Mouse (Mus musculus): Measurements from ENCODE around the gene Padi4. TPM values are rescaled to one million over a fixed set of nuclear protein-coding genes. Genes with fewer than 3 reads are reported as not detected.
A peak's percentile ranks its signal among the peaks of the same experiment; 100 is the strongest.

The Padi4 gene
- polyA plus RNA-seq, 1 experiment from 2014 or later, result 0.12 TPM

- WGBS, result 88% methylated on average over 20 of the region's 20 CpGs
- ATAC-seq (ENCODE audit: low FRiP score, low TSS enrichment) (no peak), DNase-seq (no peak)
- Histone ChIP-seq H3K4me3 (replicated peaks; ENCODE audit: low read depth, low read length) (no peak overlapping the region), H3K9me3 (ENCODE audit: control insufficient read depth, low read length) (no peaks in the 10 kb centered on the region), H3K27me3 (ENCODE audit: control insufficient read depth, insufficient read depth, low read length) (no peaks in the 10 kb centered on the region), H3K4me1 (ENCODE audit: control insufficient read depth, insufficient read depth, low read length) (no peaks in the 10 kb centered on the region), H3K27ac (replicated peaks; ENCODE audit: low read depth, low read length) (no peak overlapping the region), H3K9ac (replicated peaks; ENCODE audit: low read length) (no peak overlapping the region), H3K36me3 (ENCODE audit: control insufficient read depth, insufficient read depth, low read length) (peaks cover 62% of the 10 kb centered on the region), H3K4me2 (ENCODE audit: low read length) (no peak overlapping the region)
Measured at GRCm38 (mm10) chr4:140721968-140722490, 52.0 kb downstream of the Padi4 start.

- no peak for DNase-seq
Measured at GRCm38 (mm10) chr4:140720091-140720490, 53.9 kb downstream of the Padi4 start.

GRCm38 (mm10) chr4:140718436-140718835 lies 55.6 kb downstream of the Padi4 start:
- H3K4me1 ChIP-seq (ENCODE audit: control insufficient read depth, insufficient read depth, low read length), result 0 out of 2 replicates have a peak, but pooled peaks cover 9% of the 10 kb centered on the region
- no peaks in the 10 kb centered on the region for H3K27me3 ChIP-seq (ENCODE audit: control insufficient read depth, insufficient read depth, low read length)
- no peaks in the 10 kb centered on the region for H3K9me3 ChIP-seq (ENCODE audit: control insufficient read depth, low read length)
- ATAC-seq (ENCODE audit: low FRiP score, low TSS enrichment), result no peak
- H3K4me2 ChIP-seq (ENCODE audit: low read length), result no peak overlapping the region
- peaks cover 96% of the 10 kb centered on the region for H3K36me3 ChIP-seq (ENCODE audit: control insufficient read depth, insufficient read depth, low read length)
- WGBS, result 96% methylated on average over 9 of the region's 9 CpGs
- no peak overlapping the region for H3K4me3 ChIP-seq (replicated peaks; ENCODE audit: low read depth, low read length)
- no peak for DNase-seq
- no peak overlapping the region for H3K9ac ChIP-seq (replicated peaks; ENCODE audit: low read length)
- H3K27ac ChIP-seq (replicated peaks; ENCODE audit: low read depth, low read length), result no peak overlapping the region

More at GRCm38 (mm10) chr4:140720091-140720490, 53.9 kb downstream of the Padi4 start:
- peaks cover 81% of the 10 kb centered on the region for H3K36me3 ChIP-seq (ENCODE audit: control insufficient read depth, insufficient read depth, low read length)
- H3K9me3 ChIP-seq (ENCODE audit: control insufficient read depth, low read length), result no peaks in the 10 kb centered on the region
- H3K4me1 ChIP-seq (ENCODE audit: control insufficient read depth, insufficient read depth, low read length), result no peaks in the 10 kb centered on the region
- no peak overlapping the region for H3K4me2 ChIP-seq (ENCODE audit: low read length)
- no peak overlapping the region for H3K9ac ChIP-seq (replicated peaks; ENCODE audit: low read length)
- WGBS, result 92% methylated on average over 5 of the region's 5 CpGs
- ATAC-seq (ENCODE audit: low FRiP score, low TSS enrichment), result no peak
- H3K27me3 ChIP-seq (ENCODE audit: control insufficient read depth, insufficient read depth, low read length), result no peaks in the 10 kb centered on the region
- no peak overlapping the region for H3K27ac ChIP-seq (replicated peaks; ENCODE audit: low read depth, low read length)
- H3K4me3 ChIP-seq (replicated peaks; ENCODE audit: low read depth, low read length), result no peak overlapping the region

- peaks cover 98% of the 10 kb centered on the region for H3K36me3 ChIP-seq (ENCODE audit: control insufficient read depth, insufficient read depth, low read length)
- no peak overlapping the region for H3K4me3 ChIP-seq (replicated peaks; ENCODE audit: low read depth, low read length)
- no peaks in the 10 kb centered on the region for H3K27me3 ChIP-seq (ENCODE audit: control insufficient read depth, insufficient read depth, low read length)
- no peak overlapping the region for H3K9ac ChIP-seq (replicated peaks; ENCODE audit: low read length)
- no peak overlapping the region for H3K4me2 ChIP-seq (ENCODE audit: low read length)
- no peak overlapping the region for H3K27ac ChIP-seq (replicated peaks; ENCODE audit: low read depth, low read length)
- ATAC-seq (ENCODE audit: low FRiP score, low TSS enrichment), result no peak
- H3K9me3 ChIP-seq (ENCODE audit: control insufficient read depth, low read length), result no peaks in the 10 kb centered on the region
- no peak for DNase-seq
- H3K4me1 ChIP-seq (ENCODE audit: control insufficient read depth, insufficient read depth, low read length), result 0 out of 2 replicates have a peak, but pooled peaks cover 10% of the 10 kb centered on the region
- 91% methylated on average over 11 of the region's 11 CpGs for WGBS
Measured at GRCm38 (mm10) chr4:140716994-140717393, 57.0 kb downstream of the Padi4 start.

- ATAC-seq (ENCODE audit: low FRiP score, low TSS enrichment) (no peak), DNase-seq (peak; percentile 21)
- Histone ChIP-seq H3K4me1 (ENCODE audit: control insufficient read depth, insufficient read depth, low read length) (0 out of 2 replicates have a peak, but pooled peaks cover 10% of the 10 kb centered on the region), H3K27ac (replicated peaks; ENCODE audit: low read depth, low read length) (peak overlapping the region; percentile 60; the same call in 1 of the 2 replicates), H3K4me3 (replicated peaks; ENCODE audit: low read depth, low read length) (no peak overlapping the region), H3K27me3 (ENCODE audit: control insufficient read depth, insufficient read depth, low read length) (no peaks in the 10 kb centered on the region), H3K9ac (replicated peaks; ENCODE audit: low read length) (no peak overlapping the region), H3K36me3 (ENCODE audit: control insufficient read depth, insufficient read depth, low read length) (peaks cover 98% of the 10 kb centered on the region), H3K9me3 (ENCODE audit: control insufficient read depth, low read length) (no peaks in the 10 kb centered on the region), H3K4me2 (ENCODE audit: low read length) (no peak overlapping the region)
- WGBS, result 85% methylated on average over 5 of the region's 5 CpGs
Measured at GRCm38 (mm10) chr4:140714586-140714985, 59.5 kb downstream of the Padi4 start.

GRCm38 (mm10) chr4:140713480-140714365 lies 60.3 kb downstream of the Padi4 start:
- DNase-seq (peak; percentile 95), ATAC-seq (ENCODE audit: low FRiP score, low TSS enrichment) (peak; percentile 85)
- WGBS, result 28% methylated on average over 29 of the region's 29 CpGs
- H3K4me1 ChIP-seq (ENCODE audit: control insufficient read depth, insufficient read depth, low read length), result 0 out of 2 replicates have a peak, but pooled peaks cover 10% of the 10 kb centered on the region
- H3K4me3 ChIP-seq (replicated peaks; ENCODE audit: low read depth, low read length), result no peak overlapping the region
- no peak overlapping the region for H3K9ac ChIP-seq (replicated peaks; ENCODE audit: low read length)
- H3K27ac ChIP-seq (replicated peaks; ENCODE audit: low read depth, low read length), result peak overlapping the region; percentile 60
- H3K36me3 ChIP-seq (ENCODE audit: control insufficient read depth, insufficient read depth, low read length), result peaks cover 98% of the 10 kb centered on the region
- no peaks in the 10 kb centered on the region for H3K27me3 ChIP-seq (ENCODE audit: control insufficient read depth, insufficient read depth, low read length)
- no peak overlapping the region for H3K4me2 ChIP-seq (ENCODE audit: low read length)
- H3K9me3 ChIP-seq (ENCODE audit: control insufficient read depth, low read length), result no peaks in the 10 kb centered on the region

GRCm38 (mm10) chr4:140711360-140711759 lies 62.7 kb downstream of the Padi4 start:
- Histone ChIP-seq H3K4me2 (ENCODE audit: low read length) (no peak overlapping the region), H3K9ac (replicated peaks; ENCODE audit: low read length) (no peak overlapping the region), H3K4me1 (ENCODE audit: control insufficient read depth, insufficient read depth, low read length) (0 out of 2 replicates have a peak, but pooled peaks cover 14% of the 10 kb centered on the region), H3K27me3 (ENCODE audit: control insufficient read depth, insufficient read depth, low read length) (no peaks in the 10 kb centered on the region), H3K36me3 (ENCODE audit: control insufficient read depth, insufficient read depth, low read length) (peaks cover 91% of the 10 kb centered on the region), H3K9me3 (ENCODE audit: control insufficient read depth, low read length) (no peaks in the 10 kb centered on the region), H3K27ac (replicated peaks; ENCODE audit: low read depth, low read length) (no peak overlapping the region), H3K4me3 (replicated peaks; ENCODE audit: low read depth, low read length) (no peak overlapping the region)
- DNase-seq, result no peak
- WGBS, result 88% methylated on average over 5 of the region's 5 CpGs
- ATAC-seq (ENCODE audit: low FRiP score, low TSS enrichment), result no peak

GRCm38 (mm10) chr4:140710781-140711180 lies 63.3 kb downstream of the Padi4 start:
- no peak for DNase-seq
- no peak overlapping the region for H3K4me2 ChIP-seq (ENCODE audit: low read length)
- 76% methylated on average over 10 of the region's 10 CpGs for WGBS
- H3K36me3 ChIP-seq (ENCODE audit: control insufficient read depth, insufficient read depth, low read length), result peaks cover 91% of the 10 kb centered on the region
- no peaks in the 10 kb centered on the region for H3K27me3 ChIP-seq (ENCODE audit: control insufficient read depth, insufficient read depth, low read length)
- no peaks in the 10 kb centered on the region for H3K9me3 ChIP-seq (ENCODE audit: control insufficient read depth, low read length)
- H3K4me3 ChIP-seq (replicated peaks; ENCODE audit: low read depth, low read length), result no peak overlapping the region
- no peak overlapping the region for H3K9ac ChIP-seq (replicated peaks; ENCODE audit: low read length)
- 0 out of 2 replicates have a peak, but pooled peaks cover 14% of the 10 kb centered on the region for H3K4me1 ChIP-seq (ENCODE audit: control insufficient read depth, insufficient read depth, low read length)
- no peak for ATAC-seq (ENCODE audit: low FRiP score, low TSS enrichment)
- no peak overlapping the region for H3K27ac ChIP-seq (replicated peaks; ENCODE audit: low read depth, low read length)

All from midbrain, embryonic 14.5 days (tissue).